ENCODE assay signal across 13 mouse cellular contexts in the genomic region with DNA sequence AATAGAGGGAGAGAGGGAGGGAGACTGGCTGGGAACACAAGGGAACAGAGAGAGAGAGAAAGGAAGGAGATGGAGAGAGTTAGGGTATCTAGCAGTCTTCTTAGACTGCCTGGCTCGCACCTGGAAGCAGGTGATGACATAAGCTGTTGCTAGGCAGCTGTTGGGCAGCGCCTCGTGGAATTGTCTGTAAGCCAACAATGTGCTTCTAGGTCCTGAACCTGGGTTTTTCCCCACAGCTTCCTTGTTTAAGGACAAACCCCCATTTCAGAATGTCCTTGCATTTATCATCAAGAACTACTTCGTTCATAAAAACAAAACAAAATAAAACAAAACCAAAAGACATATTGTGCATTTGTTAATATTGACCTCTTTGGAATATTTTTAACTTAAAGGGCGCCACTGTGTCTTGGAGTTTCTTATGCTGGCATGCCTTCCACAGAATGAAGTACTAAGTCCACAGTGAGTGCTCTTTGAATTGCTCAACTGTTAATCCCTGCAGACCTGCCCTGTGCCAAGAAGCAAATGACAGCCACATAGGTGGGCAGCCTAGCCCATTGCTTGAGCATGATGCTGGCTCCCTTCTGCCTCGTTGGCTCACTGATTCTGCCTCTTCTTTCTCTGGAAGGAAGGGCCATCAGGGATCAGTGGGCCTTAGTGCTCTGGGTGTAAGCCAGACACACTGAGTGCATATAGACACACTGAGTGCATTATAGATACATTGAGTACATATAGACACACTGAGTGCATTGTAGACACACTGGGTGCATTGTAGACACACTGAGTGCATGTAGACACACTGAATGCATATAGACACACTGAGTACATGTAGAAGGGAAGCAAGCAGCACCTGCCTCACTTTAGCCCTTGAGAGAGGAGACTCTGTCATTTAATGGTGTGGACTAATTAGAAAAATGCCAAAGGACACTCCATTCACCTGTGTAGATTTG. TPM values are rescaled to one million over a fixed set of nuclear protein-coding genes. Genes with fewer than 3 reads are reported as not detected.
DNase-seq lines count a peak whose midpoint lies in the region; ATAC-seq and TF ChIP-seq lines count a peak whose summit lies in the region.
"Had no signal": no experiment of that assay in that cellular context is flagged by ENCODE, and none has a peak within 500 bp of the region (broad histone marks: within the 10 kb centered on the region; RNA-seq: fewer than 3 reads in every experiment).

No protein-coding gene starts in this region.

- H3K9me3 ChIP-seq in forebrain, embryonic 14.5 days (replicated peaks; ENCODE audit: control insufficient read depth, low read length): no peaks in the 10 kb centered on the region
- peaks cover 9% of the 10 kb centered on the region for H3K9me3 ChIP-seq in forebrain, embryonic 10.5 days
- peaks cover 43% of the 10 kb centered on the region for H3K9me3 ChIP-seq in megakaryocyte, embryonic 14.5 days
- H3K9me3 ChIP-seq: heart, embryonic 10.5 days; limb, embryonic 13.5 days had no signal

- no peak overlapping the region for H3K4me3 ChIP-seq in forebrain, embryonic 14.5 days (ENCODE audit: low read depth, low read length)
- H3K4me3 ChIP-seq in forebrain, embryonic 10.5 days: no peak overlapping the region
- peak overlapping the region; percentile 43 for H3K4me3 ChIP-seq in megakaryocyte, embryonic 14.5 days (replicated peaks)
- H3K4me3 ChIP-seq in small intestine, adult 2 months (ENCODE audit: low read depth, low read length): no peak overlapping the region
- H3K4me3 ChIP-seq in heart, adult 2 months: no peak overlapping the region
- H3K4me3 ChIP-seq: heart, embryonic 10.5 days; limb, embryonic 13.5 days had no signal

- intact Hi-C loops in heart, adult 2 months (cut with DNase I): no loop called here

- H3K79me2 ChIP-seq in heart, adult 2 months (replicated peaks; ENCODE audit: control insufficient read depth, insufficient read depth, low read length): no peaks in the 10 kb centered on the region

- no peak overlapping the region for H3K4me2 ChIP-seq in forebrain, embryonic 14.5 days (ENCODE audit: low read length)
- H3K4me2 ChIP-seq: limb, embryonic 13.5 days had no signal

- no peaks in the 10 kb centered on the region for H3K27me3 ChIP-seq in forebrain, embryonic 14.5 days (replicated peaks; ENCODE audit: control insufficient read depth, insufficient read depth, low read length)
- no peaks in the 10 kb centered on the region for H3K27me3 ChIP-seq in forebrain, embryonic 10.5 days (ENCODE audit: poor library complexity, severe bottlenecking)
- H3K27me3 ChIP-seq in megakaryocyte, embryonic 14.5 days (replicated peaks): no peaks in the 10 kb centered on the region
- H3K27me3 ChIP-seq in small intestine, adult 2 months (ENCODE audit: control insufficient read depth, insufficient read depth, low read length): no peaks in the 10 kb centered on the region
- no peaks in the 10 kb centered on the region for H3K27me3 ChIP-seq in heart, adult 2 months (ENCODE audit: control insufficient read depth, insufficient read depth, low read length)
- H3K27me3 ChIP-seq: limb, embryonic 13.5 days had no signal

- 64% methylated on average over 6 of the region's 6 CpGs for WGBS in forebrain, embryonic 14.5 days
- WGBS in forebrain, embryonic 10.5 days: 77% methylated on average over 6 of the region's 6 CpGs
- 26% methylated on average over 6 of the region's 6 CpGs for WGBS in small intestine, adult 2 months
- WGBS in heart, adult 2 months: 61% methylated on average over 6 of the region's 6 CpGs

- H3K4me1 ChIP-seq in forebrain, embryonic 14.5 days (ENCODE audit: control insufficient read depth, insufficient read depth, low read length): no peaks in the 10 kb centered on the region
- H3K4me1 ChIP-seq in forebrain, embryonic 10.5 days: no peaks in the 10 kb centered on the region
- no peaks in the 10 kb centered on the region for H3K4me1 ChIP-seq in megakaryocyte, embryonic 14.5 days
- H3K4me1 ChIP-seq in small intestine, adult 2 months (ENCODE audit: control insufficient read depth, insufficient read depth, insufficient read length, low read length): peaks cover 10% of the 10 kb centered on the region; the same call in 1 of the 2 replicates
- H3K4me1 ChIP-seq in heart, adult 2 months (ENCODE audit: control insufficient read depth, insufficient read depth, low read length): no peaks in the 10 kb centered on the region
- H3K4me1 ChIP-seq: heart, embryonic 10.5 days; limb, embryonic 13.5 days had no signal

- no peak overlapping the region for H3K9ac ChIP-seq in forebrain, embryonic 14.5 days (ENCODE audit: low read length)
- H3K9ac ChIP-seq in heart, adult 2 months (ENCODE audit: low read depth, low read length): no peak overlapping the region
- H3K9ac ChIP-seq: limb, embryonic 13.5 days had no signal

- peak; percentile 19; the same call in 1 of the 2 replicates for ATAC-seq in forebrain, embryonic 14.5 days
- ATAC-seq in megakaryocyte, adult 5-6 weeks (ENCODE audit: poor library complexity, severe bottlenecking): no peak

- DNase-seq in forebrain, embryonic 14.5 days (ENCODE audit: low spot score): no peak
- DNase-seq in forebrain, embryonic 10.5 days (ENCODE audit: extremely low spot score, low spot score): no peak
- DNase-seq in kidney, adult 8-10 months: peak; percentile 48 to 65
- DNase-seq in right cerebral cortex, postnatal 36 days (ENCODE audit: low spot score in 2 of 2): no peak
- no peak for DNase-seq in heart, adult 2 months
- DNase-seq: adrenal gland, postnatal 25 days; cerebellum, adult 2 months had no signal

- TF ChIP-seq POLR2A in small intestine, adult 2 months (IDR thresholded peaks at IDR 0.05; ENCODE audit: low read depth, low read length): no peak
- TF ChIP-seq POLR2A in heart, adult 2 months (IDR thresholded peaks at IDR 0.05; ENCODE audit: insufficient read depth, low read depth, low read length): no peak

- TF ChIP-seq CTCF in small intestine, adult 2 months (IDR thresholded peaks at IDR 0.05; ENCODE audit: extremely low read depth, insufficient read length, insufficient replicate concordance, low read depth, low read length): no peak
- no peak for TF ChIP-seq CTCF in heart, adult 2 months (IDR thresholded peaks at IDR 0.05)

- H3K27ac ChIP-seq in forebrain, embryonic 14.5 days (ENCODE audit: low read depth, low read length): no peak overlapping the region
- no peak overlapping the region for H3K27ac ChIP-seq in forebrain, embryonic 10.5 days
- peak overlapping the region; percentile 3; the same call in 1 of the 2 replicates for H3K27ac ChIP-seq in small intestine, adult 2 months (ENCODE audit: insufficient read depth, low read depth, low read length)
- no peak overlapping the region for H3K27ac ChIP-seq in heart, adult 2 months
- H3K27ac ChIP-seq: heart, embryonic 10.5 days; limb, embryonic 13.5 days; macrophage had no signal

- no peak for TF ChIP-seq EP300 in heart, adult 2 months (IDR thresholded peaks at IDR 0.05; ENCODE audit: insufficient read depth, low read depth, low read length)

- no peaks in the 10 kb centered on the region for H3K36me3 ChIP-seq in forebrain, embryonic 14.5 days (ENCODE audit: control insufficient read depth, insufficient read depth, low read length)
- H3K36me3 ChIP-seq in forebrain, embryonic 10.5 days (replicated peaks): no peaks in the 10 kb centered on the region
- H3K36me3 ChIP-seq in megakaryocyte, embryonic 14.5 days (replicated peaks; ENCODE audit: low read length): no peaks in the 10 kb centered on the region
- no peaks in the 10 kb centered on the region for H3K36me3 ChIP-seq in small intestine, adult 2 months (ENCODE audit: control insufficient read depth, insufficient read depth, low read length)
- H3K36me3 ChIP-seq in heart, adult 2 months (ENCODE audit: control insufficient read depth, insufficient read depth, low read length): no peaks in the 10 kb centered on the region
- H3K36me3 ChIP-seq: heart, embryonic 10.5 days; limb, embryonic 13.5 days had no signal

RNA-seq across cellular contexts. Expression of gene Ccdc6, which starts 29.5 kb away (rescaled TPM):
- 22.8 and 25.8 TPM in 2 replicates for polyA plus RNA-seq in forebrain, embryonic 14.5 days (2014; fragmentation: Nextera tagmentation; extraction: Ambion mirVana)
- 16.5 and 19.8 TPM in 2 replicates for polyA plus RNA-seq in forebrain, embryonic 10.5 days (2016; fragmentation: Nextera tagmentation; extraction: Ambion mirVana)
- 12.2 and 12.4 TPM in 2 replicates for polyA plus RNA-seq in megakaryocyte, embryonic 14.5 days (2012; ENCODE audit: insufficient read depth, low replicate concordance)
- total RNA-seq in megakaryocyte, adult 5-6 weeks (2015): 11.9 and 15.7 TPM in 2 replicates
- 10.3 and 13.2 TPM in 2 replicates for total RNA-seq in megakaryocyte, adult 5-6 weeks (2017)
- polyA plus RNA-seq in small intestine, adult 2 months (2012; rRNA removed): 16.6 and 34.6 TPM in 2 replicates
- 10 to 100 TPM; 26.3 to 28.5 TPM for total RNA-seq in heart, adult 2 months (2021)
- 14.3 and 18.4 TPM in 2 replicates for polyA plus RNA-seq in heart, adult 2 months (2012; rRNA removed)

Comparison
In these comparisons a context has a peak if more than half of its experiments do, and no peak if none do; other contexts are left out.
1. DNase-seq: peak in kidney, adult 8-10 months (2 of 2); none in forebrain, embryonic 14.5 days (single experiment), forebrain, embryonic 10.5 days (single experiment), right cerebral cortex, postnatal 36 days (0 of 2) and heart, adult 2 months (0 of 2).